Mouse (Mus musculus) heart, embryonic 12.5 days (tissue): ENCODE results near the gene Aurkc. TPM values are rescaled to one million over a fixed set of nuclear protein-coding genes. Genes with fewer than 3 reads are reported as not detected.
"Not testable (repeated sequence)": the region's sequence is repeated elsewhere in the genome, so short reads cannot be mapped to it uniquely, and the experiment has no call there.

ENCODE experiments used
- ATAC-seq: fragments of 200-750 bp; cut with Nextera tagmentation; 2 replicates; pipeline ENCODE4 v1.8.0; 2017; ENCODE audit warnings: moderate TSS enrichment, moderate library complexity; ENCODE audit not compliant: insufficient number of reproducible peaks, low FRiP score
- H3K27ac ChIP-seq: fragments of 300-500 bp; sonication (generic); 2 replicates; pipeline ENCODE4 v1.5.1; 2016; ENCODE audit warnings: mild to moderate bottlenecking, moderate library complexity; ENCODE audit not compliant: poor library complexity, severe bottlenecking
- H3K27me3 ChIP-seq: fragments of 300-500 bp; sonication (generic); replicated peaks from 2 replicates; pipeline ENCODE4 v1.6.1; 2016; ENCODE audit warnings: mild to moderate bottlenecking, moderate library complexity
- H3K36me3 ChIP-seq: fragments of 300-500 bp; sonication (generic); 2 replicates; pipeline ENCODE4 v1.6.1; 2016; ENCODE audit warnings: mild to moderate bottlenecking, moderate library complexity
- H3K4me1 ChIP-seq: fragments of 300-500 bp; sonication (generic); replicated peaks from 2 replicates; pipeline ENCODE4 v1.6.1; 2016; ENCODE audit warnings: mild to moderate bottlenecking
- H3K4me2 ChIP-seq: fragments of 300-500 bp; sonication (generic); 2 replicates; pipeline ENCODE4 v1.6.1; 2016; ENCODE audit warnings: mild to moderate bottlenecking, moderate library complexity
- H3K4me3 ChIP-seq: fragments of 300-500 bp; sonication (generic); 2 replicates; pipeline ENCODE4 v1.5.1; 2016; ENCODE audit warnings: mild to moderate bottlenecking
- H3K9ac ChIP-seq: fragments of 300-500 bp; sonication (generic); 2 replicates; pipeline ENCODE4 v1.6.1; 2016; ENCODE audit warnings: mild to moderate bottlenecking, moderate library complexity
- H3K9me3 ChIP-seq: fragments of 300-500 bp; sonication (generic); replicated peaks from 2 replicates; pipeline ENCODE4 v1.6.1; 2016; ENCODE audit warnings: mild to moderate bottlenecking, moderate library complexity
- WGBS: fragments of 180-500 bp; shearing (Covaris S2); methylation state at CpG from one replicate; pipeline ENCODE4 v1.1.7; 2016; 5-methylcytosine and 5-hydroxymethylcytosine counted together
- polyA plus RNA-seq: library from polyadenylated mRNA; unstranded; fragments of >200 nt; fragmentation: Nextera tagmentation; extraction: Ambion mirVana; gene quantifications from 2 replicates; pipeline ENCODE4 v1.2.1, GENCODE M21; 2016

The Aurkc gene
- not detected in 2 replicates for polyA plus RNA-seq

DNA sequence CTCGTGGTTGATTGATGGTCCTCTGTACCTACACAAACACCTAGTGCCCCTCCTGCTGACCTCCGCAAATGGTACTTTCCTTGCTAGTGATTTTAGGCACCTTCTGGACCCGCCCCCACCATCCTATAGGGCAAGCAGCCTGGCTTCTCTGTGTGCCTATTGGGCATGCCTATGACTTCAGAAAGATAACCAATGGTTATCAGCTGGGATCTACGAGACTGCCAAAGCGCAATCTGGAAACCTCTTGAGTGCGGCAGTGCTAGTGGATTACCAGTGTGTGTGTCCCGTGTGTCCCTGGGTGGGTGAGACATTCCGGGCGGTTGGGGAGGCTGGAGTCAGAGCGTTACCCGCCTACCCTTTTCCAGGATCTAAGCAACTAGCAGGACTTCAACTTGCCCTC lies at the start of gene Aurkc:
Gene Aurkc, plus strand, starts transcription at position 50 of the 400 bp plus-strand sequence.
- not testable (repeated sequence) for H3K27ac ChIP-seq, H3K4me2 ChIP-seq, H3K9ac ChIP-seq, H3K9me3 ChIP-seq, H3K36me3 ChIP-seq, H3K4me1 ChIP-seq, H3K27me3 ChIP-seq, H3K4me3 ChIP-seq, ATAC-seq
- WGBS: 70% methylated on average over 11 of the region's 11 CpGs

GRCm38 (mm10) chr7:6948061-6948460 lies 47.0 kb upstream of the Aurkc start:
- H3K4me1 ChIP-seq, H3K27ac ChIP-seq, H3K4me2 ChIP-seq, H3K27me3 ChIP-seq, ATAC-seq, H3K9me3 ChIP-seq, H3K9ac ChIP-seq, H3K4me3 ChIP-seq, H3K36me3 ChIP-seq: not testable (repeated sequence)
- 83% methylated on average over 20 of the region's 20 CpGs for WGBS

GRCm38 (mm10) chr7:6956576-6956975 lies 38.5 kb upstream of the Aurkc start:
- Histone ChIP-seq H3K9ac (no peak overlapping the region), H3K4me2 (no peak overlapping the region), H3K9me3 (peaks cover 3% of the 10 kb centered on the region; the same call in 1 of the 2 replicates), H3K4me1 (0 out of 2 replicates have a peak, but pooled peaks cover 3% of the 10 kb centered on the region), H3K4me3 (no peak overlapping the region), H3K27me3 (no peaks in the 10 kb centered on the region), H3K27ac (no peak overlapping the region), H3K36me3 (no peaks in the 10 kb centered on the region)
- WGBS: 87% methylated on average over 4 of the region's 4 CpGs
- no peak for ATAC-seq

DNA sequence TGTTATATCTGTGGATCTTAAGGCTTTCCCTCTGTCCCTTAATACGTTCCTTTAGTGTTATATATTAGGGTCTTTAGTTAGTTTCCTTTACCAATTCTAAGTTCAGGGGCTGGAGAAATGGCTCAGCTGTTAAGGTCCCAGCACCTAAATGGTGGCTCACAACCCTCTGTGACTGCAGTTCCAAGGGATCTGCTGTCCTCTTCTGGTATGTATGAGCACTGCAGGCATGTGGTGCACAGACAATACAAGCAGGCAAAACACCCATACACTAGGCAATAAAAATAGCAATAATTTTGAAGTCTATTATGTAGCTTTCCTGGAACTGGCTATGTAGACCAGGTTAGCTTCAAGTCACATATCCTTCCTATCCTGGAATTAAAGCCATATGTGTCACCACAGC lies 36.5 kb upstream of the Aurkc start:
- 97% methylated on average over 1 of the region's 1 CpGs for WGBS
- no peaks in the 10 kb centered on the region for H3K36me3 ChIP-seq
- no peak for ATAC-seq

DNA sequence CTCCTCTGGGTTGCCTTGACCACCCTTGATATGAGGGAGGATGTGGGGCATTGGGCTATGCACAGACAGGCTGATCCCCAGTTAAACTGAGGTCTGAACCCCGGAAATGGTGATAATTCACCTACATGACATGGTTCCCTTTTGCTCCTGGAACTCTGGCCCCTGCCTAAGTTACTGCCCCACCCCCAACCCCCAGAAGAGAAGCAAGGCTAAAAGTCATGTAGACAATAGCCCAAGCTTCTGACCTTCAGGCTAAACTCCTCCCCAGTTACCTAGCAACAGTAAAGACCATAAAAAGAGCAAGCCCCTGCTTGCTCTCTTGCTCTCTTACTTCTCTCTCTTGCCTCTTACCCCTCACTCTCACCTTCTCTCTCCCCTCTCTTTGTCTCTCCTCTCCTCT lies 21.5 kb upstream of the Aurkc start:
- Histone ChIP-seq H3K27ac (no peak overlapping the region), H3K4me1 (no peaks in the 10 kb centered on the region), H3K4me3 (no peak overlapping the region), H3K27me3 (no peaks in the 10 kb centered on the region), H3K4me2 (no peak overlapping the region), H3K9ac (no peak overlapping the region), H3K9me3 (no peaks in the 10 kb centered on the region; the same call in 1 of the 2 replicates), H3K36me3 (no peaks in the 10 kb centered on the region)
- ATAC-seq: no peak
- WGBS: 76% methylated on average over 1 of the region's 1 CpGs

More for the DNA sequence above, 36.5 kb upstream of the Aurkc start:
- no peak overlapping the region for H3K9ac ChIP-seq
- no peaks in the 10 kb centered on the region for H3K27me3 ChIP-seq
- no peak overlapping the region for H3K4me2 ChIP-seq
- peaks cover 3% of the 10 kb centered on the region; the same call in 1 of the 2 replicates for H3K9me3 ChIP-seq
- no peak overlapping the region for H3K27ac ChIP-seq
- 0 out of 2 replicates have a peak, but pooled peaks cover 3% of the 10 kb centered on the region for H3K4me1 ChIP-seq
- H3K4me3 ChIP-seq: no peak overlapping the region

DNA sequence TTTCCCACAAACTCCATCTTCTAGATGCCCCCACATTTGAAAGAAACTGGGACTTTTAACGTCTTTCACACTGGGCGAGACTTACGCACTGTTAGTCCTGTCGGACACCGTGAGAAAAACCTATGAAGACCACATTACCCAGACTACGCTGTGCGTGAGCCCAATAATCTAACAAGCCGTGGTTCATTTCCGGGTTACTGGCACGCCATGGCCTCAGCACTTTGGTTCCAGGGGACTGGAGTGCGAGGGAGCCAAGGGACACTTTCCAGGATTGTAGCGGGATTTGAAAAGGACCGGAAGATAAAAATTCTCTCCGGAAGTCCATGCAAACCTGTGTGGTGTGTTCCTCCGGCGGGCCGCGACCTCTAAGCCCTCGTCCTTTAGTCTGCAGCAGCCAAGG lies 18.2 kb upstream of the Aurkc start:
- H3K9me3 ChIP-seq: no peaks in the 10 kb centered on the region; the same call in 1 of the 2 replicates
- H3K4me3 ChIP-seq: no peak overlapping the region
- no peak overlapping the region for H3K27ac ChIP-seq
- no peaks in the 10 kb centered on the region for H3K36me3 ChIP-seq
- no peak for ATAC-seq
- no peak overlapping the region for H3K4me2 ChIP-seq
- WGBS: 86% methylated on average over 19 of the region's 19 CpGs
- H3K27me3 ChIP-seq: no peaks in the 10 kb centered on the region
- H3K4me1 ChIP-seq: no peaks in the 10 kb centered on the region
- no peak overlapping the region for H3K9ac ChIP-seq

GRCm38 (mm10) chr7:6998914-6999313 lies 3.8 kb downstream of the Aurkc start:
- H3K9me3 ChIP-seq, H3K36me3 ChIP-seq, H3K4me3 ChIP-seq, H3K4me1 ChIP-seq, H3K27ac ChIP-seq, ATAC-seq, H3K27me3 ChIP-seq, H3K9ac ChIP-seq, H3K4me2 ChIP-seq: not testable (repeated sequence)
- WGBS: 56% methylated on average over 3 of the region's 3 CpGs

DNA sequence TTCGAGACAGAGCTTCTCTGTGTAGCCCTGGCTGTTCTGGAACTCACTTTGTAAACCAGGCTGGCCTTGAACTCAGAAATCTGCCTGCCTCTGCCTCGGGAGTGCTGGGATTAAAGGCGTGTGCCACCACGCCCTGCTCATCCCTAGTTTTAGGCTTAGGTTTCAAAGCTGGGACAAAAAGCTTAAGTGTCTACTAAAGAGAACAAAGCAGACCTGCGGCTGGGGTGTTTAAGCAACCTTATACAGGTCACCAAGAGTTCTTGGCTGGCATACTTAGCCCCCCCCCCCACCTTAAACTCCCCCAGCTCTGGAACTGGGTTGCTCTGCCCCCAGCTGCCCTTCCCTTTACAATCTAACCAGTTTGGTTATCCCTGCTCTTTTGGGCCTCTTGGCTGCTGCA lies 10.3 kb downstream of the Aurkc start:
- H3K36me3 ChIP-seq, H3K9ac ChIP-seq, ATAC-seq, H3K4me2 ChIP-seq, H3K4me1 ChIP-seq, H3K4me3 ChIP-seq, H3K9me3 ChIP-seq, H3K27me3 ChIP-seq, H3K27ac ChIP-seq: not testable (repeated sequence)
- 63% methylated on average over 5 of the region's 5 CpGs for WGBS

DNA sequence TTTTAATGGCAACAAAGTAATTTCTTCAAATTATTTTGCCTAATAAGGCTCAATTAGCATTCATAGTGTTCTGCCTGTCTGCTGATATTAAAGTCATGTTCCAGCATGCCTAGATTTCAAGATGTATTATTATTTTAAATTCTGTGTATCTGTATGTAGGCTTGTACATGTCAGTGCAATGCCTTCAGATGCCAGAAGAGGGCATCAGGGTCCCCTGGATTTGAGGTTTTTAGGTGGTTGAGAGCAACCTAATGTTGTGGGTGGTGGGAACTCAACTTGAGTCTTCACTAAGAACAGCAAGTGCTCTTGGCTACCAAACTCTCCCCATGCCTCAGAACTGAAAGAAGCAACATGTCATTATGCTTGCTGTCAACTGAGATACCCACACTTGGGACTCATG lies 32.3 kb downstream of the Aurkc start:
- Histone ChIP-seq H3K4me2 (no peak overlapping the region), H3K4me1 (no peaks in the 10 kb centered on the region), H3K27ac (no peak overlapping the region), H3K4me3 (no peak overlapping the region), H3K9me3 (peaks cover 16% of the 10 kb centered on the region), H3K9ac (no peak overlapping the region), H3K27me3 (no peaks in the 10 kb centered on the region), H3K36me3 (no peaks in the 10 kb centered on the region)
- ATAC-seq: no peak

GRCm38 (mm10) chr7:7049659-7050320 lies 54.7 kb downstream of the Aurkc start:
- not testable (repeated sequence) for H3K4me1 ChIP-seq, H3K27me3 ChIP-seq, H3K9ac ChIP-seq, H3K36me3 ChIP-seq, ATAC-seq, H3K9me3 ChIP-seq, H3K4me3 ChIP-seq, H3K27ac ChIP-seq, H3K4me2 ChIP-seq
- 43% methylated on average over 7 of the region's 7 CpGs for WGBS
